8 mouse cellular contexts compared by ENCODE assay signal in the genomic region with DNA sequence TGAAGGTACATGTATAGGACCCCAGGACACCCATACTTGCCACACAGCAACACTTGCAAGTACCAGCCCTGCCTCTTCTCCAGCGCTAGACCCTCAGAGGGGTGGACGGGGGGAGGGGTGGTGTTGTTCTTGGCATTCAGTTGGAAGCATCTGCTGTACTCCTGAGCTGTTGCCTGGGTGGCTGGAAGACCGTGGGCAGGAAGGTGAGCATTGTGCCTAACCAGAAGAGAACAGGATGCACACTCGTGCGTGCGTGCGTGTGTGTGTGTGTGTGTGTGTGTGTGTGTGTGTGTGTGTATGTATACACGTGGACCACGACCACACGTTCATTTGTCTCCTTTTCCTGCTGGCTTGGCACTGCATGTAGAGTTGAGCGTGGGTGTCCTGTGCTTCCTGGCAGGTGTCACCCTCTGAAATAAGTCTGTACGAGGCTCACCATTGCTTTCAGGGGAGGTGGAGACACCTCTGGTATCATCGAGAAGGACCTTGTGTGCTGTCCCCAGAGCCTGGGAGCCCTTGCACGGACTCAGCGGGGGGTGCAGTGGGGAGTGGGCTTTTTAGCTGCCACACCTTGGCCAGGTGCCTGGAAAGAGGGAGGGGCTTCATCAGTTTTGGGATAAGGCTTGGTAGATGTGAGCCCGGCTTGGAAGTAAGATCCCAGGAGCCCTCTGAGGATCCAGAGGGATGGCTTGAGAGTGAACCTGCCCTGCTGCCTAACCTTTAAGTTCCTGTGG.
A peak's percentile ranks its signal among the peaks of the same experiment; 100 is the strongest.
DNase-seq lines count a peak whose midpoint lies in the region; ATAC-seq and TF ChIP-seq lines count a peak whose summit lies in the region.

No protein-coding gene starts in this region.

- 0 out of 2 replicates have a peak overlapping the region, but pooled peaks have one; percentile 27 for H3K27ac ChIP-seq in intestine, embryonic 15.5 days
- H3K27ac ChIP-seq in intestine, postnatal 0 days (ENCODE audit: low read depth, low read length): no peak overlapping the region
- peak overlapping the region; percentile 69 for H3K27ac ChIP-seq in left cerebral cortex, adult 2 months

- intact Hi-C loops in left cerebral cortex, adult 2 months (cut with DNase I): loop anchor here (5.0 kb wide), 1 partner anchor 60 kb away; no protein-coding TSS in a partner anchor

- WGBS in intestine, embryonic 15.5 days: 73% methylated on average over 16 of the region's 16 CpGs
- WGBS in intestine, postnatal 0 days: 68% methylated on average over 16 of the region's 16 CpGs

- peaks cover 77% of the 10 kb centered on the region for H3K4me1 ChIP-seq in intestine, embryonic 15.5 days (replicated peaks)
- peaks cover 27% of the 10 kb centered on the region for H3K4me1 ChIP-seq in intestine, postnatal 0 days (replicated peaks; ENCODE audit: control insufficient read depth, insufficient read depth, low read length)

- no peak overlapping the region for H3K4me2 ChIP-seq in intestine, embryonic 15.5 days (replicated peaks)
- H3K4me2 ChIP-seq in intestine, postnatal 0 days (replicated peaks; ENCODE audit: low read depth): no peak overlapping the region

- no peaks in the 10 kb centered on the region for H3K36me3 ChIP-seq in intestine, embryonic 15.5 days
- H3K36me3 ChIP-seq in intestine, postnatal 0 days (ENCODE audit: control insufficient read depth, insufficient read depth): no peaks in the 10 kb centered on the region

- no peak for ATAC-seq in intestine, embryonic 15.5 days
- no peak for ATAC-seq in intestine, postnatal 0 days

- DNase-seq in CD4-positive helper T cell, adult 2 months (ENCODE audit: low read depth, low spot score): peak; percentile 90
- DNase-seq in ZHBTc4 (ENCODE audit: low read depth, low spot score): peak; percentile 38
- DNase-seq in left cerebral cortex, adult 2 months (ENCODE audit: extremely low spot score in 1 of 2, low spot score in 2 of 2): peak; percentile 51 to 73
- peak; percentile 73 for DNase-seq in thymus, postnatal 25 days
- no peak for DNase-seq in urinary bladder, postnatal 4 days (ENCODE audit: low spot score in 2 of 2)
- DNase-seq in kidney, postnatal 36 days: no peak

- no peak for TF ChIP-seq CTCF in intestine, postnatal 0 days (IDR thresholded peaks at IDR 0.05; ENCODE audit: low read depth)
- TF ChIP-seq CTCF in left cerebral cortex, adult 2 months (IDR thresholded peaks at IDR 0.05): no peak

- no peaks in the 10 kb centered on the region for H3K27me3 ChIP-seq in intestine, embryonic 15.5 days (replicated peaks)
- H3K27me3 ChIP-seq in intestine, postnatal 0 days (replicated peaks; ENCODE audit: control insufficient read depth, insufficient read depth, low read length): no peaks in the 10 kb centered on the region

- H3K9ac ChIP-seq in intestine, embryonic 15.5 days: no peak overlapping the region
- no peak overlapping the region for H3K9ac ChIP-seq in intestine, postnatal 0 days (ENCODE audit: low read depth, low read length)

- H3K9me3 ChIP-seq in intestine, embryonic 15.5 days: no peaks in the 10 kb centered on the region
- H3K9me3 ChIP-seq in intestine, postnatal 0 days (ENCODE audit: control insufficient read depth): no peaks in the 10 kb centered on the region

- H3K4me3 ChIP-seq in intestine, embryonic 15.5 days (replicated peaks): no peak overlapping the region
- H3K4me3 ChIP-seq in intestine, postnatal 0 days (ENCODE audit: low read depth, low read length): no peak overlapping the region
- H3K4me3 ChIP-seq in left cerebral cortex, adult 2 months: no peak overlapping the region

Comparison
In these comparisons a context has a peak if more than half of its experiments do, and no peak if none do; other contexts are left out.
1. DNase-seq: peak in CD4-positive helper T cell, adult 2 months (single experiment), ZHBTc4 (single experiment), left cerebral cortex, adult 2 months (2 of 2) and thymus, postnatal 25 days (single experiment); none in urinary bladder, postnatal 4 days (0 of 2) and kidney, postnatal 36 days (0 of 2).